Mouse (Mus musculus) liver, embryonic 14.5 days (tissue): ENCODE measurements around the gene Slc44a2. TPM values are rescaled to one million over a fixed set of nuclear protein-coding genes. Genes with fewer than 3 reads are reported as not detected.

Source experiments
- ATAC-seq: fragments of 200-750 bp; cut with Nextera tagmentation; 2 replicates; pipeline ENCODE4 v1.8.0; 2017; ENCODE audit warnings: moderate number of reproducible peaks, mild to moderate bottlenecking, moderate library complexity; ENCODE audit not compliant: insufficient read depth
- DNase-seq, 3 experiments: peaks; one replicate each; pipeline ENCODE4 v3.0.0-alpha.2; 2012 to 2013; ENCODE audit warnings: low read depth in 3 of 3, low spot score in 3 of 3
- H3K27ac ChIP-seq: fragments of 300-500 bp; sonication (generic); 2 replicates; pipeline ENCODE4 v1.5.1; 2014; ENCODE audit warnings: moderate library complexity, mild to moderate bottlenecking, control low read depth, inconsistent platforms
- H3K27me3 ChIP-seq: fragments of 300-500 bp; sonication (generic); 2 replicates; pipeline ENCODE4 v1.6.1; 2014; ENCODE audit warnings: mild to moderate bottlenecking, low read length, moderate library complexity; ENCODE audit not compliant: control insufficient read depth, insufficient read depth
- H3K36me3 ChIP-seq: fragments of 300-500 bp; sonication (generic); replicated peaks from 2 replicates; pipeline ENCODE4 v1.6.1; 2014; ENCODE audit warnings: low read depth; ENCODE audit not compliant: control insufficient read depth, insufficient read depth
- H3K4me1 ChIP-seq, 2 experiments: fragments of 200-500 bp in 1 of 2; fragments of 300-500 bp in 1 of 2; sonication (generic) in 1 of 2; replicated peaks; 2 replicates each; pipeline ENCODE4 v1.6.1; 2012 to 2014; ENCODE audit warnings: antibody characterized with exemption in 1 of 2, inconsistent platforms in 1 of 2, low read length in 1 of 2; ENCODE audit not compliant: control insufficient read depth in 2 of 2, insufficient read depth in 2 of 2
- H3K4me2 ChIP-seq: fragments of 300-500 bp; sonication (generic); 2 replicates; pipeline ENCODE4 v1.6.1; 2014; ENCODE audit warnings: low read depth, mild to moderate bottlenecking, control low read depth, moderate library complexity
- H3K4me3 ChIP-seq, 2 experiments: fragments of 200-500 bp in 1 of 2; fragments of 300-500 bp in 1 of 2; sonication (generic) in 1 of 2; 2 replicates each; pipeline ENCODE4 v1.5.1; 2012 to 2014; ENCODE audit warnings: low read depth in 2 of 2, low read length in 2 of 2, mild to moderate bottlenecking in 2 of 2, control low read depth in 1 of 2, inconsistent platforms in 1 of 2, moderate library complexity in 1 of 2; ENCODE audit not compliant: insufficient read depth in 1 of 2
- H3K9ac ChIP-seq: fragments of 300-500 bp; sonication (generic); replicated peaks from 2 replicates; pipeline ENCODE4 v1.6.1; 2014; ENCODE audit warnings: mild to moderate bottlenecking, control low read depth, moderate library complexity
- H3K9me3 ChIP-seq: fragments of 300-500 bp; sonication (generic); 2 replicates; pipeline ENCODE4 v1.6.1; 2016; ENCODE audit warnings: low read length, mixed read lengths; ENCODE audit not compliant: control insufficient read depth
- CTCF ChIP-seq: IDR thresholded peaks from 2 replicates; pipeline ENCODE4 v1.5.1; 2016; ENCODE audit warnings: antibody characterized with exemption, low read depth, control low read depth
- EP300 ChIP-seq: IDR thresholded peaks from 2 replicates; pipeline ENCODE4 v1.6.1; 2016; ENCODE audit warnings: antibody characterized with exemption, low read depth
- WGBS: fragments of 180-500 bp; shearing (Covaris S2); extraction: QIAGEN DNeasy Blood & Tissue Kit; methylation state at CpG from one replicate; pipeline ENCODE4 v1.1.7; 2014; ENCODE audit not compliant: insufficient replicate concordance; 5-methylcytosine and 5-hydroxymethylcytosine counted together
- polyA plus RNA-seq, 2 experiments: library from polyadenylated mRNA; depleted of rRNA in 1 of 2; stranded (reverse) in 1 of 2; unstranded in 1 of 2; fragments of >200 nt; fragmentation: Nextera tagmentation in 1 of 2; extraction: Ambion mirVana in 1 of 2; gene quantifications; 2 replicates each; pipeline versions ENCODE4 v1.2.1 to v1.2.3; 2012 to 2014

Gene Slc44a2
- polyA plus RNA-seq, 2 experiments = 10.0 to 11.6 TPM

DNA sequence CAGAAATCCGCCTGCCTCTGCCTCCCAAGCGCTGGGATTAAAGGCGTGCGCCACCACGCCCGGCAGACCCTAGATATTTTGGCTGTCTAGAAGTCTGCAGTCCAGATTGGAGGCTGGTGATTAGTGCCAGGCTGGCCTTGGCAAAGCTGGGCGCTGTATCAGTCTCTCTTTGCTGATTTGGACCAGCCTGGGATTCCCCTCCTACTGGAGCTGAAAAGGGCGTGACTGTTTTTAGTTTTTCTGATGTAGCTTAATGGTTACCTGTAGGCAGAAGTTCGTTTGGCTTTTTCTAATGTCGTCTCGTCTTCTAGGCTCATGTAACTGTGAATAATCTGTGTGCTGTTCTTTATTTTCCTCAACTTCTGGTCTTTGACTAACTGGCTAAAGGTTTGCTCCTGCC, 48.6 kb downstream of the Slc44a2 start:
- TF ChIP-seq EP300 = no peak
- no peak for TF ChIP-seq CTCF
- 41% methylated on average over 11 of the region's 11 CpGs for WGBS

DNA sequence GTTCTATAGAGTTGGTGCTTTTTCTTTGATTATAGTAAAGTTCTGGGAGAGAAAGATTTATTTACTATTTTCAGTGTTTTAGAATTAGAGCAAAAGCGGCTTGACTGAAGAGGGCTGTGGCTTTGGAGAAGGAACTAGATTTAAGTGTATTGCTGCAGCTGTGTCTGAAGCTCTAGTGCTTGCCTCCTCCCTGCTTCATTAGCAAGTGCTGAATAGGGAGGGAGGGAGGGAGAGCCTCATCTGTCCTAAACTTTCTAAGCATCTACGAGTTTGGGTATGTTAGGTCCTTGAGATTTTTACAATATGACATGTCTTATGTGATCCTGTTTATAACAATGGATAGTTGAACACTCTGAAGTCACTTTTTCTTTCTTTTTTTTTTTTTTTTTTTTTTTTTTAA, 50.4 kb downstream of the Slc44a2 start:
- no peak for ATAC-seq
- no peak overlapping the region for H3K9ac ChIP-seq
- TF ChIP-seq CTCF (no peak), EP300 (no peak)
- 61% methylated on average over 2 of the region's 2 CpGs for WGBS
- H3K4me3 ChIP-seq = no peak overlapping the region
- H3K36me3 ChIP-seq = no peaks in the 10 kb centered on the region
- H3K4me2 ChIP-seq = no peak overlapping the region
- H3K27ac ChIP-seq = no peak overlapping the region
- DNase-seq = no peak
- no peaks in the 10 kb centered on the region for H3K27me3 ChIP-seq
- H3K4me1 ChIP-seq = peaks cover 7 to 8% of the 10 kb centered on the region in 2 experiments
- H3K9me3 ChIP-seq = no peaks in the 10 kb centered on the region

More for the DNA sequence above, 48.6 kb downstream of the Slc44a2 start:
- no peaks in the 10 kb centered on the region for H3K9me3 ChIP-seq
- DNase-seq = no peak
- no peaks in the 10 kb centered on the region for H3K27me3 ChIP-seq
- H3K27ac ChIP-seq = no peak overlapping the region
- no peak for ATAC-seq
- peaks cover 7 to 8% of the 10 kb centered on the region in 2 experiments for H3K4me1 ChIP-seq
- H3K36me3 ChIP-seq = no peaks in the 10 kb centered on the region
- H3K4me2 ChIP-seq = peak overlapping the region; percentile 94
- H3K9ac ChIP-seq = no peak overlapping the region; the same call in 1 of the 2 replicates
- peak overlapping the region; percentile 7 to 72; a peak in 3 of 4 replicates for H3K4me3 ChIP-seq

DNA sequence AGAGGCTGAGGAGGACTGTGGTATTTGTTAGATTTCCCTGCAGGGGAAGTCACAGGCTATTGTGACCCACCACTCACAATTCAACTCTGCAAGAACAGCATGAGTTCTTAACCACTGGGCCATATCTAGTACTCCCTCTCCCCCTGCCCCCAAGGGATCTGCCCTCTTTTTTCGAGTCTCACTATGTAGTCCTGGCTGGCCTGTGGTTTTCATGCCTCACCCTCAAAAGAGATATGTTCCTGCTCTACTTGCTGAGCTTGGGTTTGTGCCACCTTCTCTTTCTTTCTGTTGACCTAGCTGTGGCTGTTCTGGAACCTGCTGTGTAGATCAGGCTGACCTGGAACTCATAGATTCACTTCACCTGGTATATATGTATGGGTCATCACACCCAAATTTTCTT, 52.0 kb downstream of the Slc44a2 start:
- Histone ChIP-seq H3K4me2 (no peak overlapping the region), H3K27ac (no peak overlapping the region), H3K4me3 (no peak overlapping the region), H3K4me1 (peaks cover 4 to 6% of the 10 kb centered on the region in 2 experiments; a peak in 3 of 4 replicates), H3K9ac (no peak overlapping the region), H3K36me3 (no peaks in the 10 kb centered on the region), H3K27me3 (no peaks in the 10 kb centered on the region), H3K9me3 (no peaks in the 10 kb centered on the region)
- TF ChIP-seq EP300 (no peak), CTCF (no peak)
- no peak for DNase-seq
- no peak for ATAC-seq
- 6% methylated on average over 1 of the region's 1 CpGs for WGBS

DNA sequence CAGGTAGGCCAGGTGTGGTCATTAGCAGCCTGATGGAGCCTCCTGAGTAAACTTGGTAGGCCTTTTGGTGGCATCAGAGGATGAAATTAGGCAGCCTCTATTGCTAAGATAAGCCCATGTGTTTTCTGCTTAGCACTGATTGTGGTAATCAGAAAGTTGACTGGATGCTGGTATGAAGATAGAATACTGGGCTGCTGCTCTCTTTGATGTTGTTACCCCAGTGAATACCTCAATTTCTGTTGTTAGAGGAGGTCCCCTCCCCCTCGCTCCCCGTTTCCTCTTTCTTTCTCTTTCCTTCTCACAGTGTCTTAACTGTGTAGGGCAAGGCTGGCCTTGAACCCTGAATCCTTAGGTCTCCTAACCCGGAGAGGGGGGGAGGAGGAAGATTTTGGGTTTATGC, 58.7 kb downstream of the Slc44a2 start:
- H3K36me3 ChIP-seq = no peaks in the 10 kb centered on the region; the same call in 1 of the 2 replicates
- no peak overlapping the region for H3K4me3 ChIP-seq
- peak in 1 of 3 experiments; percentile 37 for DNase-seq
- 57% methylated on average over 3 of the region's 3 CpGs for WGBS
- no peak overlapping the region for H3K9ac ChIP-seq
- H3K27ac ChIP-seq = no peak overlapping the region
- 0 out of 2 replicates have a peak overlapping the region, but pooled peaks have one; percentile 9 for H3K4me2 ChIP-seq
- no peaks in the 10 kb centered on the region for H3K27me3 ChIP-seq
- peak; percentile 76 for TF ChIP-seq EP300
- TF ChIP-seq CTCF = no peak
- no peaks in the 10 kb centered on the region for H3K9me3 ChIP-seq
- peaks cover 19 to 24% of the 10 kb centered on the region in 2 experiments for H3K4me1 ChIP-seq
- peak; percentile 58; the same call in 1 of the 2 replicates for ATAC-seq

DNA sequence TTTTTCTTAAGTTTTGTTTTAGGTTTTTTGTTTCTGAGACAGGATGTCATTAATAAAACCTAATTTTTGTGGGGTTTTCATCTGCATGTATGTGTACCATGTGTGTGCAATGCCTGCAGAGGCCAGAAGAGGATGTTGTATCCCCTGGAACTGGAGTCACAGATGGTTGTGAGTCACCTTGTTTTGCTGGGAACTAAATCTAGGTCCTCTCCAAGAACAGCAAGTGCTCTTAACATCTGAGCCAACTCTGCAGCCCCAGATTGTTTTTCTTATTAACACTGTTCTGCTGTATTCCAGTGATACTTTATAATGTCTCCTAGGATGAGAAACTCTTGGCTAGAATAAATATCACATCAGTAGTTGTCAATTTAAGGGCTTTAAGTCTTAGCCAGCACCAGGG, 60.4 kb downstream of the Slc44a2 start:
- TF ChIP-seq CTCF = no peak
- TF ChIP-seq EP300 = no peak
- peaks cover 19 to 28% of the 10 kb centered on the region in 2 experiments for H3K4me1 ChIP-seq

More for the DNA sequence above, 60.4 kb downstream of the Slc44a2 start:
- no peak overlapping the region for H3K27ac ChIP-seq
- no peak overlapping the region for H3K9ac ChIP-seq
- no peak overlapping the region for H3K4me2 ChIP-seq
- ATAC-seq (no peak), DNase-seq (no peak)
- H3K27me3 ChIP-seq = no peaks in the 10 kb centered on the region
- H3K36me3 ChIP-seq = no peaks in the 10 kb centered on the region; the same call in 1 of the 2 replicates
- H3K9me3 ChIP-seq = no peaks in the 10 kb centered on the region
- no peak overlapping the region for H3K4me3 ChIP-seq
